ENCODE assay signal across 8 mouse cellular contexts in the genomic region with DNA sequence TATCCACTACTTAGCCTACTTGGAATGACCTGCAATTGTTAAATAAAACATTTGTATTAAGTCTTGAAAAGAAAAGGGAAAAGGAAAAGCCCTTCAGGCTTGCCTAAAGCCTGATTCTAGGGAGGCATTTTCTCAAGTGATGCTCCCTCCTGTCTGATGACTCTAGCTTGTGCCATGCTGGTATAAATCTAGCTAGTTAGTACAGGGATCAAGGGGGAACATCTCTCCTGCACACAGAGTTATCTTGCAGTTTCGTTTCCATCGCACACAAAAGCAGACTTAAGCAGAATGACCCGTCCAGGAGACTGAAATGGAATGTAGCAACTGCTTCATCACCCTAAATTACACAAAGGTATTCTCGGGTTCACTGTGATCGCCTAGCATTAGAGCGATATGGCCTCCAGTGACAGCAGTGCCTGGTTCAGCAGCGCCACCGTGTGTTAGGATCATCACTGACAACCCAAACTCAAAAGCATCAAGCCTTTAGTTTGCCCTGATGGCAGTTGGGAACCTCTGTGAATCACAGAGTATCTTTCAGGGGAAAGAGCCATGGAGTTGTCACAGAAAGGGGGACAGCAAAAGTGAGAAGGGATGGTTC. TPM values are rescaled to one million over a fixed set of nuclear protein-coding genes. Genes with fewer than 3 reads are reported as not detected.
DNase-seq lines count a peak whose midpoint lies in the region; ATAC-seq and TF ChIP-seq lines count a peak whose summit lies in the region.

No protein-coding gene starts in this region.

- TF ChIP-seq CTCF in cerebellum, adult 2 months (IDR thresholded peaks at IDR 0.05; ENCODE audit: borderline replicate concordance, insufficient read depth, low read depth, low read length), result peak; percentile 100

- no peak overlapping the region for H3K27ac ChIP-seq in cerebellum, adult 2 months (ENCODE audit: insufficient read depth, low read length)
- H3K27ac ChIP-seq in hindbrain, embryonic 10.5 days, result no peak overlapping the region

- no peaks in the 10 kb centered on the region for H3K9me3 ChIP-seq in hindbrain, embryonic 10.5 days

- H3K4me1 ChIP-seq in cerebellum, adult 2 months (ENCODE audit: control insufficient read depth, insufficient read depth, low read length), result no peaks in the 10 kb centered on the region; the same call in 1 of the 2 replicates
- peaks cover 10% of the 10 kb centered on the region; the same call in 1 of the 2 replicates for H3K4me1 ChIP-seq in hindbrain, embryonic 10.5 days (replicated peaks)

- 6% methylated on average over 8 of the region's 8 CpGs for WGBS in cerebellum, adult 2 months
- WGBS in hindbrain, embryonic 10.5 days, result 9% methylated on average over 8 of the region's 8 CpGs

- no peaks in the 10 kb centered on the region for H3K36me3 ChIP-seq in hindbrain, embryonic 10.5 days

- TF ChIP-seq POLR2A in cerebellum, adult 2 months (IDR thresholded peaks at IDR 0.05; ENCODE audit: borderline replicate concordance, insufficient read depth, low read length), result no peak

- no peak overlapping the region for H3K4me3 ChIP-seq in cerebellum, adult 2 months (replicated peaks; ENCODE audit: insufficient read depth, low read depth, low read length)
- H3K4me3 ChIP-seq in hindbrain, embryonic 10.5 days, result no peak overlapping the region

- peak; percentile 71 for DNase-seq in MN1 (ENCODE audit: low spot score)
- peak; percentile 85 to 93 for DNase-seq in cerebellum, adult 2 months
- DNase-seq in hindbrain, embryonic 10.5 days (ENCODE audit: low spot score), result peak; percentile 77
- DNase-seq in layer of hippocampus, postnatal 14 days (ENCODE audit: low spot score in 2 of 2), result peak; percentile 88 to 91
- peak; percentile 88 for DNase-seq in lung, postnatal 36 days
- peak; percentile 93 for DNase-seq in retina, embryonic 14.5 days (ENCODE audit: low spot score)
- DNase-seq in thymus, postnatal 36 days, result peak; percentile 72 to 80

- ATAC-seq in frontal cortex, adult (ENCODE audit: low TSS enrichment), result peak; percentile 83

- no peaks in the 10 kb centered on the region for H3K27me3 ChIP-seq in cerebellum, adult 2 months (ENCODE audit: control insufficient read depth, insufficient read depth, low read length)
- H3K27me3 ChIP-seq in hindbrain, embryonic 10.5 days (ENCODE audit: insufficient read depth, poor library complexity, severe bottlenecking), result peaks cover 4% of the 10 kb centered on the region; the same call in 1 of the 2 replicates

RNA-seq across cellular contexts. Expression of a gene that starts 57.3 kb away (rescaled TPM):
- polyA plus RNA-seq in cerebellum, adult 2 months (2012; rRNA removed), result 89.2 and 103 TPM in 2 replicates
- polyA plus RNA-seq in hindbrain, embryonic 10.5 days (2016; fragmentation: Nextera tagmentation; extraction: Ambion mirVana), result 0.92 and 1.4 TPM in 2 replicates
- total RNA-seq in layer of hippocampus, postnatal 14 days (2021), result 100 to 1,000 TPM; 341 to 350 TPM

Comparison
In these comparisons a context has a peak if more than half of its experiments do, and no peak if none do; other contexts are left out.
1. RNA of a gene that starts 57.3 kb away (polyA plus RNA-seq): 89.2 to 103 TPM in cerebellum, adult 2 months; 0.92 to 1.4 TPM in hindbrain, embryonic 10.5 days; every median in the first group is over 10 times any median in the second.
2. Peak in every context shown above with its lines, with median percentiles within 50 percentile points of each other: DNase-seq.